Mouse (Mus musculus) CH12F3 (cell line): Measurements from ENCODE around the gene Arhgap24.

ENCODE experiments used
- in situ Hi-C: fragments of 300-500 bp; cut with MboI; formaldehyde crosslinking; loops from 2 replicates; pipeline ENCODE4 v1.14.3; 2020; ENCODE audit warnings: low sequenced_read_pairs

Arhgap24 gene

GRCm38 (mm10) chr5:102726985-102727384 is 245.8 kb downstream of the Arhgap24 start:
- in situ Hi-C loops, result no loop called here

GRCm38 (mm10) chr5:102728531-102728930 is 247.3 kb downstream of the Arhgap24 start:
- in situ Hi-C loops, result no loop called here

- in situ Hi-C loops, result no loop called here
These were observed 248.3 kb downstream of the Arhgap24 start for GRCm38 (mm10) chr5:102729476-102729875.

GRCm38 (mm10) chr5:102736131-102736530 is 254.9 kb downstream of the Arhgap24 start:
- in situ Hi-C loops, result no loop called here

GRCm38 (mm10) chr5:102742554-102743255 is 261.5 kb downstream of the Arhgap24 start:
- in situ Hi-C loops, result no loop called here

- in situ Hi-C loops, result no loop called here
These were observed 262.2 kb downstream of the Arhgap24 start for GRCm38 (mm10) chr5:102743436-102743835.

- in situ Hi-C loops, result no loop called here
These were observed 262.9 kb downstream of the Arhgap24 start for GRCm38 (mm10) chr5:102744051-102744450.

- in situ Hi-C loops, result no loop called here
These were observed 267.0 kb downstream of the Arhgap24 start for GRCm38 (mm10) chr5:102748146-102748545.

GRCm38 (mm10) chr5:102749020-102749419 is 267.8 kb downstream of the Arhgap24 start:
- in situ Hi-C loops, result no loop called here

- in situ Hi-C loops, result no loop called here
These were observed 269.5 kb downstream of the Arhgap24 start for GRCm38 (mm10) chr5:102750674-102751073.

- in situ Hi-C loops, result no loop called here
These were observed 270.6 kb downstream of the Arhgap24 start for GRCm38 (mm10) chr5:102751661-102752307.

- in situ Hi-C loops, result no loop called here
These were observed 271.1 kb downstream of the Arhgap24 start for GRCm38 (mm10) chr5:102752308-102752663.

- in situ Hi-C loops, result no loop called here
These were observed 275.8 kb downstream of the Arhgap24 start for GRCm38 (mm10) chr5:102757040-102757439.

- in situ Hi-C loops, result no loop called here
These were observed 284.5 kb downstream of the Arhgap24 start for GRCm38 (mm10) chr5:102765694-102766093.

GRCm38 (mm10) chr5:102766311-102767057 is 285.3 kb downstream of the Arhgap24 start:
- in situ Hi-C loops, result no loop called here

GRCm38 (mm10) chr5:102767058-102767444 is 285.9 kb downstream of the Arhgap24 start:
- in situ Hi-C loops, result no loop called here

GRCm38 (mm10) chr5:102767822-102768221 is 286.6 kb downstream of the Arhgap24 start:
- in situ Hi-C loops, result no loop called here

GRCm38 (mm10) chr5:102768385-102769080 is 287.3 kb downstream of the Arhgap24 start:
- in situ Hi-C loops, result no loop called here

- in situ Hi-C loops, result no loop called here
These were observed 289.4 kb downstream of the Arhgap24 start for GRCm38 (mm10) chr5:102770611-102771010.

GRCm38 (mm10) chr5:102774500-102774899 is 293.3 kb downstream of the Arhgap24 start:
- in situ Hi-C loops, result no loop called here

- in situ Hi-C loops, result no loop called here
These were observed 296.1 kb downstream of the Arhgap24 start for GRCm38 (mm10) chr5:102777255-102777654.
